Mouse (Mus musculus) hindbrain, embryonic 16.5 days (tissue): ENCODE results near the gene 1700011L22Rik. TPM values are rescaled to one million over a fixed set of nuclear protein-coding genes. Genes with fewer than 3 reads are reported as not detected.
A peak's percentile ranks its signal among the peaks of the same experiment; 100 is the strongest.

ENCODE experiments used
- ATAC-seq: fragments of 200-750 bp; cut with Nextera tagmentation; 2 replicates; pipeline ENCODE4 v1.8.0; 2017; ENCODE audit warnings: moderate TSS enrichment, moderate library complexity
- H3K27ac ChIP-seq: fragments of 300-500 bp; sonication (generic); 2 replicates; pipeline ENCODE4 v1.5.1; 2014; ENCODE audit warnings: low read depth, mild to moderate bottlenecking, control low read depth, low read length, moderate library complexity
- H3K27me3 ChIP-seq: fragments of 300-500 bp; sonication (generic); replicated peaks from 2 replicates; pipeline ENCODE4 v1.6.1; 2014; ENCODE audit warnings: low read length; ENCODE audit not compliant: control insufficient read depth, insufficient read depth
- H3K36me3 ChIP-seq: fragments of 300-500 bp; sonication (generic); 2 replicates; pipeline ENCODE4 v1.6.1; 2014; ENCODE audit warnings: mild to moderate bottlenecking, low read length, moderate library complexity, mixed read lengths; ENCODE audit not compliant: control insufficient read depth, insufficient read depth
- H3K4me1 ChIP-seq: fragments of 300-500 bp; sonication (generic); 2 replicates; pipeline ENCODE4 v1.6.1; 2014; ENCODE audit warnings: low read depth, low read length; ENCODE audit not compliant: control insufficient read depth, insufficient read depth
- H3K4me2 ChIP-seq: fragments of 300-500 bp; sonication (generic); 2 replicates; pipeline ENCODE4 v1.6.1; 2014; ENCODE audit warnings: mild to moderate bottlenecking, low read length, control low read depth, moderate library complexity
- H3K4me3 ChIP-seq: fragments of 300-500 bp; sonication (generic); 2 replicates; pipeline ENCODE4 v1.5.1; 2014; ENCODE audit warnings: mild to moderate bottlenecking, low read length, control low read depth, moderate library complexity
- H3K9ac ChIP-seq: fragments of 300-500 bp; sonication (generic); 2 replicates; pipeline ENCODE4 v1.6.1; 2014; ENCODE audit warnings: low read depth, mild to moderate bottlenecking, control low read depth, low read length, moderate library complexity
- H3K9me3 ChIP-seq: fragments of 300-500 bp; sonication (generic); 2 replicates; pipeline ENCODE4 v1.6.1; 2014; ENCODE audit warnings: mild to moderate bottlenecking, low read length, moderate library complexity; ENCODE audit not compliant: control insufficient read depth
- WGBS: fragments of 180-500 bp; shearing (Covaris S2); extraction: QIAGEN DNeasy Blood & Tissue Kit; methylation state at CpG from one replicate; pipeline ENCODE4 v1.1.7; 2014; 5-methylcytosine and 5-hydroxymethylcytosine counted together
- polyA plus RNA-seq: library from polyadenylated mRNA; unstranded; fragments of >200 nt; fragmentation: Nextera tagmentation; extraction: Ambion mirVana; gene quantifications from 2 replicates; pipeline ENCODE4 v1.2.1, GENCODE M21; 2015

Gene 1700011L22Rik
- polyA plus RNA-seq, 1 experiment from 2014 or later: not detected

GRCm38 (mm10) chr8:79206895-79207294 is 41.5 kb downstream of the 1700011L22Rik start:
- peak overlapping the region; percentile 18; the same call in 1 of the 2 replicates for H3K27ac ChIP-seq
- no peaks in the 10 kb centered on the region for H3K9me3 ChIP-seq
- H3K36me3 ChIP-seq: no peaks in the 10 kb centered on the region
- H3K4me3 ChIP-seq: no peak overlapping the region
- H3K9ac ChIP-seq: no peak overlapping the region
- ATAC-seq: no peak
- H3K4me1 ChIP-seq: peaks cover 15% of the 10 kb centered on the region
- no peak overlapping the region for H3K4me2 ChIP-seq
- H3K27me3 ChIP-seq: no peaks in the 10 kb centered on the region
- 55% methylated on average over 4 of the region's 4 CpGs for WGBS

GRCm38 (mm10) chr8:79201446-79202147 is 46.8 kb downstream of the 1700011L22Rik start:
- Histone ChIP-seq H3K9ac (no peak overlapping the region), H3K27me3 (no peaks in the 10 kb centered on the region), H3K36me3 (no peaks in the 10 kb centered on the region), H3K4me2 (no peak overlapping the region), H3K27ac (no peak overlapping the region), H3K4me3 (no peak overlapping the region), H3K9me3 (no peaks in the 10 kb centered on the region), H3K4me1 (peaks cover 3% of the 10 kb centered on the region; the same call in 1 of the 2 replicates)
- ATAC-seq: no peak
- 51% methylated on average over 11 of the region's 11 CpGs for whole genome bisulfite sequencing

DNA sequence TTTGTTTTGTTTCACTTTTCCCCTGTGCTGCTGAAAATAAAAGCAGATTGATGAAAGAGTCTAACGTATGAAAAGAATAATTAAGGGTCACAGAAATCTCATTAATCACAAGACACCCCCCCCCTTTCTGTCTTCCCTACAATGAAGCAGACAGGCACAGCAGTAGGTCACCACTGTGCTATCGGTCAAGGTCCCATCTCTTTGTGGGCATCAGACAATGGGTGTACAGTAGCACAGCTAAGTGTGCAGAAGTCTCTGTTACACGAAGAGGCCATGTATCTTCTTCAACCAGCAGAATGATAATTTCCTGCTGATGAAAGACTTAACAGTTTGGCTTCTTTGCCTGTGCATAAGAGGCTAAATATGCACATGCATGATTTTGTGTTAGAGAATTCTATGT is 49.7 kb downstream of the 1700011L22Rik start:
- Histone ChIP-seq H3K9ac (no peak overlapping the region), H3K36me3 (no peaks in the 10 kb centered on the region), H3K27me3 (no peaks in the 10 kb centered on the region), H3K27ac (no peak overlapping the region), H3K4me2 (no peak overlapping the region), H3K9me3 (no peaks in the 10 kb centered on the region), H3K4me3 (no peak overlapping the region), H3K4me1 (peaks cover 3% of the 10 kb centered on the region; the same call in 1 of the 2 replicates)
- no peak for ATAC-seq
- 21% methylated on average over 3 of the region's 3 CpGs for WGBS

DNA sequence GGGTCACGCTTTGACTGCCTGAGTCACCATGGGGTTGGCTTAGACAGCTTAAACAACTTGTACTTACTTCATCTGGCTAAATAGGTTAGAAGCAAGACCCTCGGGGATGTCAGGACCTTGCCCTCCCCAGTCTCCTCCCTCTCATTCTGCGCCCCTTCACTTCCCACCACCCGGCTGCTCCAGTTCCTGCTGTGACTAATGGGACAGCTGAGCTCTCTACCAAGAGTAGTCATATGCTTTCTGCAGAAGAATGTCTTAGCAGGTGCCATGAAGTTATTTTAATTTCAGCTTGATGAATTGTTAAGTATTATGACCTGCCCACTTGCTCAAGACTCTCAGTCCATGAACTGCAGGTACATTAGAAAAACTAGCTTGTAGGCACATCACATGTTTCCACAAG is 51.9 kb downstream of the 1700011L22Rik start:
- no peak overlapping the region for H3K4me2 ChIP-seq
- no peaks in the 10 kb centered on the region for H3K9me3 ChIP-seq
- no peak overlapping the region for H3K4me3 ChIP-seq
- 83% methylated on average over 4 of the region's 4 CpGs for WGBS
- H3K4me1 ChIP-seq: peaks cover 2% of the 10 kb centered on the region; the same call in 1 of the 2 replicates
- no peak overlapping the region for H3K27ac ChIP-seq
- H3K36me3 ChIP-seq: 0 out of 2 replicates have a peak, but pooled peaks cover 3% of the 10 kb centered on the region
- no peak for ATAC-seq
- no peak overlapping the region for H3K9ac ChIP-seq
- no peaks in the 10 kb centered on the region for H3K27me3 ChIP-seq

DNA sequence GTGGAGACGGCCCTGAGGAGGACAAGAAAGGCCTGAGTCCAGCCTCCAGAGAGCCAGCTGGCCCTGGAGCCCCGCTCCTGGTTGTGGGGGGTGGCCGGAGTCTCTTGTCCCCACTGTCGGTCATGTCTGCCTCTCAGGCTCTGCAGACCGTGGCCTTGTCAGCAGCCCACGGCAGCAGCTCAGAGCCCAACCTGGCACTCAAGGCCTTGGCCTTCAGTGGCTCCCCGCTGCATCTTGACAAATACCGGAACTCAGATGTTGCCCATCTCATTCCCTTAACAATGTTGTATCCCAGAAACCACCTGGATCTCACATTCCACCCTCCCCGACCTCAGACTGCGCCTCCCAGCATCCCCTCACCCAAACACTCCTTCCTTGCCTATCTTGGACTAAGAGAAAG is 58.3 kb downstream of the 1700011L22Rik start:
- no peak overlapping the region for H3K27ac ChIP-seq
- H3K9ac ChIP-seq: no peak overlapping the region
- no peak overlapping the region for H3K4me3 ChIP-seq
- H3K9me3 ChIP-seq: no peaks in the 10 kb centered on the region
- no peak overlapping the region for H3K4me2 ChIP-seq
- H3K36me3 ChIP-seq: peaks cover 32% of the 10 kb centered on the region
- 92% methylated on average over 10 of the region's 10 CpGs for WGBS
- H3K4me1 ChIP-seq: no peaks in the 10 kb centered on the region
- no peak for ATAC-seq
- no peaks in the 10 kb centered on the region for H3K27me3 ChIP-seq

DNA sequence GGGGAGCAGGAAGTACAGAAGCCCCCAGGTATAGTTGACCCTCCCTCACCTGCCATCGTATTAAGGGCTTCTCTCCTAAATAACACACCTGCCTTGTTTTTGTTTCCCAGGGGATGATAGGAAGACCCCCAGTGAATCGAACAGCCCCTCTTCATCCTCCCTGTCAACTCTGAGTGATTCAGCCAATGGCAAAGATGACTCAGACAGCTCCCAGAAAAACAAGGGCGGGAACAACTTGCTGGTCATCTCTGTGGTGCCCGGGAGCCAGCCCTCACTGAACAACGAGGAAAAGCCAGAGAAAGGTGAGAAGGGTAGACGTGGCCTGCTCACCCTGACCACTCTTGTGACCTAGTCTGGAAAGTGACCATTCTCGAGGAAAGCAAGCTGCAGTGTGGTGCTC is 62.9 kb downstream of the 1700011L22Rik start:
- 88% methylated on average over 7 of the region's 7 CpGs for WGBS
- no peak overlapping the region for H3K27ac ChIP-seq
- no peak for ATAC-seq
- H3K9me3 ChIP-seq: no peaks in the 10 kb centered on the region
- H3K9ac ChIP-seq: no peak overlapping the region
- H3K36me3 ChIP-seq: peaks cover 37% of the 10 kb centered on the region
- H3K4me1 ChIP-seq: no peaks in the 10 kb centered on the region
- no peak overlapping the region for H3K4me3 ChIP-seq
- no peak overlapping the region for H3K4me2 ChIP-seq
- no peaks in the 10 kb centered on the region for H3K27me3 ChIP-seq

- H3K27me3 ChIP-seq: no peaks in the 10 kb centered on the region
- peaks cover 20% of the 10 kb centered on the region for H3K36me3 ChIP-seq
- no peak overlapping the region for H3K4me3 ChIP-seq
- H3K4me1 ChIP-seq: no peaks in the 10 kb centered on the region
- 0 out of 2 replicates have a peak, but pooled peaks have one; percentile 9 for ATAC-seq
- 86% methylated on average over 6 of the region's 6 CpGs for WGBS
- no peak overlapping the region for H3K27ac ChIP-seq
- H3K9ac ChIP-seq: no peak overlapping the region
- no peaks in the 10 kb centered on the region for H3K9me3 ChIP-seq
- H3K4me2 ChIP-seq: no peak overlapping the region
These were observed 68.7 kb downstream of the 1700011L22Rik start for GRCm38 (mm10) chr8:79179678-79180077.

- no peak overlapping the region for H3K4me3 ChIP-seq
- H3K4me2 ChIP-seq: no peak overlapping the region
- no peaks in the 10 kb centered on the region for H3K4me1 ChIP-seq
- no peak overlapping the region for H3K9ac ChIP-seq
- no peak for ATAC-seq
- H3K36me3 ChIP-seq: peaks cover 13% of the 10 kb centered on the region
- no peak overlapping the region for H3K27ac ChIP-seq
- 62% methylated on average over 4 of the region's 4 CpGs for WGBS
- H3K9me3 ChIP-seq: no peaks in the 10 kb centered on the region
- no peaks in the 10 kb centered on the region for H3K27me3 ChIP-seq
These were observed 72.4 kb downstream of the 1700011L22Rik start for GRCm38 (mm10) chr8:79175991-79176390.

DNA sequence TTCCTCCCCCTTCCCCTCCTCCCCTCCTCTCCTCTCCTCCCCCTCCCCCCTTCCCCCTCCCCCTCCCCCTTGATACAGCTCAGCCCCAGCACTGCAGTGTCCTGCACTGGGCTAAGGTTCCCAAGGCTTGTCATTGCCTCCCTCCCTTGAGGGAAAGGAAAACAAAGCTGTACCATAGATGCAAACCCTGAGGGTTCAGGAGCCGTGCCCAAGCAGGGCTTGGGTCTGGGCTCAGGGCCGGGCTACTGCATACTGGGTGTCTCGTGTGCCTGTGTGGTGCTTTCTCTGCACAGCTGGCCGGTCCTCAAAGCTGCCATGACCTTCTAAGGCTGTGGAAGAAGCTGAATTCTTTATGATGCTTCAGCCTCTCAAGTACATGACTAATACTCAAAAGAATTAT is 74.8 kb downstream of the 1700011L22Rik start:
- Histone ChIP-seq H3K27ac (no peak overlapping the region), H3K9me3 (no peaks in the 10 kb centered on the region), H3K36me3 (peaks cover 3% of the 10 kb centered on the region; the same call in 1 of the 2 replicates), H3K9ac (no peak overlapping the region), H3K4me1 (no peaks in the 10 kb centered on the region), H3K4me2 (no peak overlapping the region), H3K4me3 (no peak overlapping the region), H3K27me3 (no peaks in the 10 kb centered on the region)
- WGBS: 50% methylated on average over 4 of the region's 4 CpGs
- peak; percentile 51; the same call in 1 of the 2 replicates for ATAC-seq
